Mouse (Mus musculus): ENCODE measurements around the gene Tcf25.

- TF ChIP-seq CTCF (IDR thresholded peaks at IDR 0.05; ENCODE audit: borderline replicate concordance, insufficient read depth, low read depth, low read length) (no peak), POLR2A (IDR thresholded peaks at IDR 0.05; ENCODE audit: borderline replicate concordance, insufficient read depth, low read length) (no peak)
Observed at GRCm38 (mm10) chr8:123410049-123410587, 36.6 kb downstream of the Tcf25 start.

All from cerebellum, adult 2 months (tissue).